Mouse (Mus musculus) MEL (cell line): ENCODE measurements at regions not wholly inside any gene's neighbourhood (a gene's known extent, or its start where the extent isn't known, plus 50 kb on each side); places are given as distances from the start of the nearest gene placed in this dataset.

ENCODE experiments used
- DNase-seq: peaks from one replicate; pipeline ENCODE4 v3.0.0; 2011; ENCODE audit warnings: low read depth, low spot score
- H3K27ac ChIP-seq: 2 replicates; pipeline ENCODE4 v1.5.1; 2012; ENCODE audit warnings: low read depth, mild to moderate bottlenecking, control low read depth, low read length, moderate library complexity; ENCODE audit not compliant: control insufficient read depth
- H3K27me3 ChIP-seq, 2 experiments: fragments of 150-350 bp in 1 of 2; sonication (generic) in 1 of 2; 2 replicates each; pipeline ENCODE4 v1.6.1; 2012; ENCODE audit warnings: low read length in 2 of 2, mild to moderate bottlenecking in 2 of 2, improper control_type of control experiment in 1 of 2, moderate library complexity in 1 of 2; ENCODE audit not compliant: insufficient read depth in 2 of 2, control insufficient read depth in 1 of 2
- H3K36me3 ChIP-seq, 2 experiments: 2 replicates each; pipeline ENCODE4 v1.6.1; 2012 to 2014; ENCODE audit warnings: low read length in 2 of 2, improper control_type of control experiment in 1 of 2, inconsistent platforms in 1 of 2, mild to moderate bottlenecking in 1 of 2; ENCODE audit not compliant: insufficient read depth in 2 of 2, control insufficient read depth in 1 of 2
- H3K4me1 ChIP-seq, 2 experiments: fragments of 150-350 bp in 1 of 2; sonication (generic) in 1 of 2; 2 replicates each; pipeline ENCODE4 v1.6.1; 2012; ENCODE audit warnings: low read length in 2 of 2, improper control_type of control experiment in 1 of 2, mild to moderate bottlenecking in 1 of 2; ENCODE audit not compliant: insufficient read depth in 2 of 2, control insufficient read depth in 1 of 2
- H3K4me3 ChIP-seq, 2 experiments: fragments of 150-350 bp in 1 of 2; sonication (generic) in 1 of 2; 2 replicates each; pipeline ENCODE4 v1.5.1; 2012; ENCODE audit warnings: low read depth in 2 of 2, low read length in 2 of 2, mild to moderate bottlenecking in 2 of 2, moderate library complexity in 2 of 2, control low read depth in 1 of 2, improper control_type of control experiment in 1 of 2; ENCODE audit not compliant: control insufficient read depth in 1 of 2, insufficient read depth in 1 of 2
- H3K79me2 ChIP-seq: 2 replicates; pipeline ENCODE4 v1.6.1; 2012; ENCODE audit warnings: mild to moderate bottlenecking, low read length, moderate library complexity; ENCODE audit not compliant: control insufficient read depth, poor library complexity, insufficient read depth
- H3K9ac ChIP-seq: 2 replicates; pipeline ENCODE4 v1.6.1; 2012; ENCODE audit warnings: low read depth, mild to moderate bottlenecking, control low read depth, low read length, moderate library complexity; ENCODE audit not compliant: control insufficient read depth, poor library complexity, severe bottlenecking
- H3K9me3 ChIP-seq: fragments of 150-350 bp; sonication (generic); replicated peaks from 2 replicates; pipeline ENCODE4 v1.6.1; 2012; ENCODE audit warnings: mild to moderate bottlenecking, low read length, improper control_type of control experiment, moderate library complexity; ENCODE audit not compliant: insufficient read depth
- BHLHE40 ChIP-seq: IDR thresholded peaks from 2 replicates; pipeline ENCODE4 v1.6.1; 2012; ENCODE audit warnings: low read depth, mild to moderate bottlenecking, inconsistent platforms, low read length, improper control_type of control experiment, borderline replicate concordance
- CHD1 ChIP-seq: IDR thresholded peaks from 2 replicates; pipeline ENCODE4 v1.6.1; 2012; ENCODE audit warnings: low read depth, mild to moderate bottlenecking, inconsistent platforms, low read length, improper control_type of control experiment
- EP300 ChIP-seq, 2 experiments: IDR thresholded peaks; 2 replicates each; pipeline ENCODE4 v1.6.1; 2011; ENCODE audit warnings: improper control_type of control experiment in 2 of 2, low read length in 2 of 2, low read depth in 1 of 2, mild to moderate bottlenecking in 1 of 2
- HCFC1 ChIP-seq: IDR thresholded peaks from 2 replicates; pipeline ENCODE4 v1.6.1; 2012; ENCODE audit warnings: low read depth, mild to moderate bottlenecking, inconsistent platforms, low read length, improper control_type of control experiment, moderate library complexity
- KAT2A ChIP-seq: conservative IDR thresholded peaks from 2 replicates; pipeline ENCODE4 v1.6.1; 2012; ENCODE audit warnings: low read depth, low read length, improper control_type of control experiment, inconsistent platforms
- MAFK ChIP-seq: IDR thresholded peaks from 2 replicates; pipeline ENCODE4 v1.6.1; 2011; ENCODE audit warnings: low read depth, mild to moderate bottlenecking, low read length, improper control_type of control experiment, borderline replicate concordance
- MAX ChIP-seq: IDR thresholded peaks from 2 replicates; pipeline ENCODE4 v1.6.1; 2011; ENCODE audit warnings: low read length, improper control_type of control experiment
- MAZ ChIP-seq: IDR thresholded peaks from 2 replicates; pipeline ENCODE4 v1.6.1; 2012; ENCODE audit warnings: low read depth, mild to moderate bottlenecking, inconsistent platforms, low read length, improper control_type of control experiment
- MEF2A ChIP-seq: IDR thresholded peaks from 2 replicates; pipeline ENCODE4 v1.6.1; 2014; ENCODE audit warnings: low read depth, mild to moderate bottlenecking, inconsistent platforms, low read length, improper control_type of control experiment; ENCODE audit not compliant: poor library complexity, insufficient replicate concordance, severe bottlenecking; ENCODE audit errors: extremely low read depth
- MYB ChIP-seq: IDR thresholded peaks from 2 replicates; pipeline ENCODE4 v1.6.1; 2011; ENCODE audit warnings: mild to moderate bottlenecking, low read depth, low read length, improper control_type of control experiment
- MYC ChIP-seq: IDR thresholded peaks from 2 replicates; pipeline ENCODE4 v1.6.1; 2011; ENCODE audit warnings: low read depth, mild to moderate bottlenecking, low read length, improper control_type of control experiment, moderate library complexity
- NELFE ChIP-seq: IDR thresholded peaks from 2 replicates; pipeline ENCODE4 v1.6.1; 2011; ENCODE audit warnings: low read depth, low read length, improper control_type of control experiment
- NRF1 ChIP-seq: IDR thresholded peaks from 2 replicates; pipeline ENCODE4 v1.6.1; 2014; ENCODE audit warnings: low read depth, mild to moderate bottlenecking, inconsistent platforms, low read length, improper control_type of control experiment, moderate library complexity; ENCODE audit not compliant: poor library complexity, insufficient read depth, severe bottlenecking
- POLR2AphosphoS2 ChIP-seq: IDR thresholded peaks from 2 replicates; pipeline ENCODE4 v1.6.1; 2011; ENCODE audit warnings: low read length, improper control_type of control experiment
- SMC3 ChIP-seq: IDR thresholded peaks from 2 replicates; pipeline ENCODE4 v1.6.1; 2011; ENCODE audit warnings: low read depth, low read length, improper control_type of control experiment
- TBP ChIP-seq: IDR thresholded peaks from 2 replicates; pipeline ENCODE4 v1.8.0; 2011; ENCODE audit warnings: low read depth, low read length, improper control_type of control experiment
- TCF12 ChIP-seq: IDR thresholded peaks from 2 replicates; pipeline ENCODE4 v1.6.1; 2014; ENCODE audit warnings: low read depth, mild to moderate bottlenecking, inconsistent platforms, low read length, improper control_type of control experiment, moderate library complexity
- USF1 ChIP-seq: IDR thresholded peaks from 2 replicates; pipeline ENCODE4 v1.6.1; 2014; ENCODE audit warnings: low read depth, mild to moderate bottlenecking, inconsistent platforms, low read length, improper control_type of control experiment, moderate library complexity
- USF2 ChIP-seq, 2 experiments: IDR thresholded peaks; 2 replicates each; pipeline ENCODE4 v1.6.1; 2011 to 2012; ENCODE audit warnings: improper control_type of control experiment in 2 of 2, low read length in 2 of 2, borderline replicate concordance in 1 of 2, inconsistent platforms in 1 of 2, low read depth in 1 of 2, mild to moderate bottlenecking in 1 of 2; ENCODE audit not compliant: insufficient read depth in 1 of 2
- ZKSCAN1 ChIP-seq: IDR thresholded peaks from 2 replicates; pipeline ENCODE4 v1.6.1; 2012; ENCODE audit warnings: low read depth, mild to moderate bottlenecking, inconsistent platforms, low read length, improper control_type of control experiment, moderate library complexity
- ZNF384 ChIP-seq: IDR thresholded peaks from 2 replicates; pipeline ENCODE4 v1.6.1; 2012; ENCODE audit warnings: low read depth, mild to moderate bottlenecking, inconsistent platforms, low read length, improper control_type of control experiment

DNA sequence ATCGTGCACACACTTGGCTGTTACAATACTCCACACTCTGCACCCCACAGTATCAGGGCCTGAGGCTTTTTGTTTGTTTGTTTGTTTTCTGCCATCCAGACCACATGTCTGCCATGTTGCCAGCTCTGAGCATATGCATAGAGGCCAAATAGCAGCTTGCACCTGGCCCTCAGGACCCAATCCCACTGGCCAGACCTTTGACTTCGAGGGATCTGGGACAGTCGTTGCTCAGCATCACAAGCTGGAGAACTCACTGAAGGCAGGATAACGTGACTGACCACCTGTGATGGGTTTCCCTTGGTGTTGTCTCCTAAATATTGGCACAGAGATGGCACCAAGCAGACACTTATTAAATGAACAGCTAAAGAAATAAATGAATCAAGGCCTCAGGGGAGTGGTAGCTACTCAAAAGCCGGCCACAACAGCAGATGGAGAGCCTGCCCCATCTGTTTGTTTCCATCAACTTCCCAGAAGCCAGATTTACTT is 88.4 kb downstream of the Setd4 start:
- H3K27ac ChIP-seq: no peak overlapping the region
- H3K9me3 ChIP-seq: no peaks in the 10 kb centered on the region
- no peaks in the 10 kb centered on the region for H3K79me2 ChIP-seq
- TF ChIP-seq SMC3: no peak
- TF ChIP-seq BHLHE40: no peak
- no peak for TF ChIP-seq ZKSCAN1
- no peak for TF ChIP-seq MAFK
- TF ChIP-seq USF1: no peak
- no peak for TF ChIP-seq MYB
- no peak for TF ChIP-seq EP300 (IDR thresholded peaks at IDR 0.05; ENCODE audit: low read depth in 1 of 2, low read length in 2 of 2)
- TF ChIP-seq TBP: no peak
- TF ChIP-seq NRF1: no peak
- TF ChIP-seq MEF2A: no peak
- TF ChIP-seq USF2 (IDR thresholded peaks at IDR 0.05; ENCODE audit: borderline replicate concordance in 1 of 2, insufficient read depth in 1 of 2, low read depth in 1 of 2, low read length in 2 of 2): no peak
- no peak for TF ChIP-seq NELFE
- TF ChIP-seq MAX: no peak
- TF ChIP-seq CHD1: no peak
- TF ChIP-seq POLR2AphosphoS2: no peak
- no peak for TF ChIP-seq ZNF384
- TF ChIP-seq HCFC1: no peak
- no peak for TF ChIP-seq TCF12
- TF ChIP-seq MYC: no peak
- H3K27me3 ChIP-seq: peaks cover 0 to 4% of the 10 kb centered on the region in 2 experiments; a peak in 3 of 4 replicates
- H3K4me1 ChIP-seq: no peaks in the 10 kb centered on the region
- no peak overlapping the region for H3K9ac ChIP-seq
- no peak overlapping the region for H3K4me3 ChIP-seq
- DNase-seq: no peak
- no peaks in the 10 kb centered on the region for H3K36me3 ChIP-seq

DNA sequence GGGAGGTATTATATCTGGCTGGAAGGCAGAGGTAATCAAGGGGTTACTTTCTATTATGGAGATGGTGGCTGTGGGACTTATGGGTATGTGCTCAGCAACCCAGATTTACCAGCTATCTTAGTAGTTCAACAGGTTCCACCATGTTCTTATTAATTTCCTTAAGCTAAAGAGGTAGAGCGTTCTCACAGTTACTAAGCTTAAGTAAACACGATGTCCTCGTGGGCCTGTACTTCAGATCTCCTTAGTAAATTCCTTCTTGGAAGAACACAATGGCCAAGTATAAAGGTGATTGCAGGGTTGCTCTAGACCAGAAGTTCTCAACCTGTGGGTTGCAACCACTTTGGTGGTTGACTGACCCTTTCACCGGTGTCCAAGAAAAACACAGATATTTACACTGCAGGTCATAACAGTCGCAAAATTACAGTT is 90.2 kb downstream of the Setd4 start:
- peaks cover 0 to 4% of the 10 kb centered on the region in 2 experiments; a peak in 3 of 4 replicates for H3K27me3 ChIP-seq
- H3K4me3 ChIP-seq: no peak overlapping the region
- H3K36me3 ChIP-seq: no peaks in the 10 kb centered on the region
- no peak overlapping the region for H3K27ac ChIP-seq
- no peak overlapping the region for H3K9ac ChIP-seq
- TF ChIP-seq KAT2A (no peak), MAZ (no peak), MEF2A (no peak), TBP (no peak)
- H3K4me1 ChIP-seq: no peaks in the 10 kb centered on the region
- H3K79me2 ChIP-seq: no peaks in the 10 kb centered on the region
- DNase-seq: no peak
- H3K9me3 ChIP-seq: no peaks in the 10 kb centered on the region
